Mouse (Mus musculus) B cell, adult 2 months (primary cell): ENCODE data around the gene Hapln2.

Experiments used
- DNase-seq, 2 experiments: peaks; one replicate each; pipeline ENCODE4 v3.0.0; 2022

Gene Hapln2

GRCm38 (mm10) chr3:88027434-88028186 is at the start of gene Hapln2:
TSS of gene Hapln2 (minus strand) at chr3:88027583.
- DNase-seq, result peak; percentile 25 to 31

GRCm38 (mm10) chr3:88074766-88075165 is 47.4 kb upstream of the Hapln2 start:
- no peak for DNase-seq

DNA sequence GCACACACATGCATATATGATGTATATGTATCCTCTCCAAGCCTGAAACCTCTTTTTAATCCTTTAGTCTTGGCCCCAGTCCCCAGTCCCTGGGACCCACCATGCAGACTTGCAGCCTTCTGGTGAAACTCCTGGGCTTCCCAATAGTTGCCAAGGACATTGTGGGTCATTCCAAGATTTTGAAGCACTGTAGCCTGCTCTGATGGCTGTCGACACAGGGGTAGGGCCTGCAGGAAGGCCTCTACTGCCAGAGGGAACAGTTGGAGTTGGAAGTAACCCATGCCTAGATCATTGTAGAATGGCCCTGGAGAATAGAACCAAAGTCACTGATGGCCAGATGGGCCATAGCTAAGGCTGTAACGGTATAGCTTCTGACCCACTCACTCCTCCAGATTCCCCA is 47.0 kb upstream of the Hapln2 start:
- no peak for DNase-seq

DNA sequence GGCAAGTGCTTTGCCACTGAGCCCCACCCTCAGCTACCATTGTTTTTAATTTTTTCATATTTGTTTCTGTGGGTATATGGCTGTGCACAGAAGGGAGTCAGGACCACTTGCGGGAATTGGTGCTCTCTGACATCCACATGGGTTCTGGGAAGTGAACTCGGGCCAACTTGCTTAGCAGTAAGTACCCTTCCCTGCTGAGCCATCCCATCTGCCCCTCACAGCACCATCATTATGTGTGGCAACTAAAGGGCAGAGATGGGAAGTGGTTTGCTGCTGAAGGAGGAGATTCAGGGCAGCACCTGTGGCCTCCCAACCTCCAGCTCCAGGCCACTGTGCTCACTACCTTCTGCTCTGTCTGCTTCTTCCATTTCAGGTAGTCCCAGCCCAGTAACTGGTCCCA is 46.2 kb upstream of the Hapln2 start:
- no peak for DNase-seq

DNA sequence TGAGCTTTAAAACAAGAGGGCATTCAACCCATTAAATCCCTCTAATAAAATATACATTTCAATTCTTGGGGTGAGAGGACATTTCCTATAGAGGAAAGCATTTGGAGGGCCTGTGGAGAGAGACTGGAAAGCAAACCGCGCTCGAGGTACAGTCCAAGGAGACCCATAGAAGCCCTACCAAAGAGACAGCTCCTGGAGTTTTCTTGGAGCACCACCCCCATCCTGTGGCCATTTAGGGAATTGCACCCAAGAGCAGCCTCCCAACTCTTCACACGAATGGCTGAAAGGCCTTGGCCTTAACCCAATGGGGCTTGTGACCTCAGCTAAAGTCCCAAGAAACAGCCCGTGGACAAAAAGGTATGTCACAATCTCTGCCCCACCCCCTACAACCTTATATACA is 44.4 kb upstream of the Hapln2 start:
- peak; percentile 92 to 94 for DNase-seq

GRCm38 (mm10) chr3:88068386-88068785 is 41.0 kb upstream of the Hapln2 start:
- no peak for DNase-seq

- DNase-seq, result peak; percentile 84 to 88
Measured at GRCm38 (mm10) chr3:88057902-88058696, 30.7 kb upstream of the Hapln2 start, which contains the start of gene Naxe. TSS of gene Naxe (minus strand) at chr3:88058495.

- no peak for DNase-seq
Measured at GRCm38 (mm10) chr3:88057030-88057429, 29.6 kb upstream of the Hapln2 start.

DNA sequence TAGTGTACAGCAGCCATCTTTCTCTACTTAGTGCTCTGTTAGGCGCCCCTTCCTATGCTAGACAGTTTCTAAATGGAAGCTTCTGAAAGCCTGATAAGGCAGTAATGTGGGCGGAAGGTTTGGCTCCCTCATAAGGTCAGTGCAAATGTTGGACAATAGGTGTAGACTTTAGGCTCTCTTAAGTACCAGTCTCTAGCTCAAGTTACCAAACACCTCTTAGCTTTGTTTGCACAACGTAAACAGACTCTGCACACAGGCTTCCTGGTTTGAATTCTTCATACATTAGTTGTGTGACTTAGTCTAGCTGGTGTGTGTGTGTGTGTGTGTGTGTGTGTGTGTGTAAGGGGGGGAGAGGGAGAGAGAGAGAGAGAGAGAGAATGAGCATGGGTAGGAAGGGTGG is 22.1 kb upstream of the Hapln2 start:
- no peak for DNase-seq

DNA sequence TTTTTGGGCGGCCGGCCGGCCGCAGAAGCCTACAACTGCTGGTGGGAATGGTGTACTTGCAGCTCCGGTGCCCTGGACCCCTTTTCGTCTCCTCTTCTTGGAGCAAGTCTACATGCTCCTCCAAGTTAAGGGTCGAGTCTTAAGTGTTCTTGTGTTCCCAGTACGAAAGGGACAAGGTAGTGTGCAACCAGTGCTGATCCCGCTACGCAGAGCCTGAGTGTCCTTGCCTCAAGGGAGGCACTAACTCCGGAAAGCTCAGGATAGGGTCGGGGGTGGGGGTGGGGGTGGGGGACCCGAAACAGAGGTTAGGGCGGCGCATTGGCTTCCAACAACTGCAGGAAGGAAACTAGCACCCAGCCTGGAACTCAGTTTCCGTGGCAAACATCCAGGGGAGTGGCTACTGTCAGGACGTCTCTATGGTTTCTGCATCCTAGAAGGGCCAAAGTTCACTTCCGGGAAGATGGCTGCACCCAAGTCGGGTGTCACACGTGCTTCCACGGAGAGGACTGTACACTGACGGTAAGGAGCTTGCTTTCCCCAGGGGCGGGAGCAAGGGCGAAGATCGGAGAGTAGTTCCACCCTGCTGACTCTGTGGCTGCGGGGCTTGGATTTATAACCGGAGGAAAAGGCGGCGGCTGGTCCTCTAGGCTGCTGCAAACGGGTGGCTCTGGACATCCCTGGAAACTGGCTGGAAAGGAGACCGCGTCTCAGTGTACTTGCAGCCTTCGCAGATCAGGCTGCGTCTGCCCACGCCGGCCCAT is 15.5 kb upstream of the Hapln2 start, which contains the start of gene Gpatch4:
Gene Gpatch4, plus strand, starts transcription at position 448 of the 761 bp plus-strand sequence.
- DNase-seq, result peak; percentile 83 to 85

- DNase-seq, result no peak
Measured at GRCm38 (mm10) chr3:88035561-88036293, 8.3 kb upstream of the Hapln2 start.

DNA sequence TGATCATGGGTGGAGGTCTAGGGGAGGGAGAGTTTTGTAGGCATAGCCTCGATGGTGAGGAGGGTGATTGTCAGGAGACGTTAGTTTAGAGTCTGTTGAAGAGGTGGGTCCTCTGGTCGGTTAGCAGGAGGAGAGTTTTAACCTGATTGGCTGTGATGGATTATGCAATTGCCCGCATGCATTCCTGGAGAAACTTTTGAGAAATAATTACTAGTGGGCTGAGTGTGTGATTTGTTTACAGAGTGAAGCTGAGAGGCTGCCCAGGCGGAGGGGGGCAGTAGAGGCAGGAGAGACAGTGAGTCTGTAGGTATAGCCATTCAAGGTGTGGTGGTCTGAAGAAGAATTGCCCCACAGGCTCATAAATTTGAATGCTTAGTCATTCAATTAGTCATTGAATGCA is 6.1 kb upstream of the Hapln2 start:
- no peak for DNase-seq

DNA sequence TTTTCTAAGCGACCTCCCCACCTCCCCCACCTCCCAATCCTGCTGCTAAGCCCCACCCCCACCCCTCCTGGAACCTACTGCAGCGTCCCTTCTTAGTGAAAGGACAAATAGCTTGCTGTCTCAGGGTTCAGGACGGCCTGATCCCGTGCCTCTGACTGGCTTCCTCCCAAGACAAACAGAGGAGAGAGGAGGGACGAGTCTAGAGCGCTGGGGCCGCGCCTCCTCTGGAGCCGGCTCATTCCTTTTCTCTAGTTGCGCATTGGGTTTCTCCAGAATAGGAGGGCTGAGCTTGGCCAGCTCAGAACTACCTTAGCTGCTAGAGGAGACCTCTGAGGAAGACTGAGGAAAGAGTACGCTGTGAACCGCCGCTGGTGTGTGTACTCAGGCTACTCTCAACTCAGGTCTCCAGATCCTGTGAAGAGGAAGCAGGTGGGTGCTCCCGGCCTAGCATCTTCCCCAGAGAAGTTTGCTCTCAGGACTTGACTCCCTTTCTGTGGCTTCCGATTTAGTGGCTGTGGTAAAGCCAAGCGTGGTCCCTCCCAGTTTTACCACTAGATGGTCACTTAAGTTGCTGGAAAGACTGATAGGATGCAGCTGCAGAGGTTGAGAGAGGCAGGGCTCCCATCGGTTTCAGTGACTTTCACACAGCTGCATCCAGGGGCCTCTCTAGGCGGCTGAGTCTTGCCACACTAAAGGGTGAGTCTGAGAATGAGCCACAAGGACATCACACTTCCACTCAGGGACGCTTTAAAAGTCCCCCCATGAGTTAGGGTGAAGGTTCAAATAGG is 3.4 kb upstream of the Hapln2 start:
- no peak for DNase-seq

- no peak for DNase-seq
Measured at GRCm38 (mm10) chr3:88026823-88027222, 560 bp downstream of the Hapln2 start.

- DNase-seq, result no peak
Measured at GRCm38 (mm10) chr3:88023192-88024074, 4.0 kb downstream of the Hapln2 start.

DNA sequence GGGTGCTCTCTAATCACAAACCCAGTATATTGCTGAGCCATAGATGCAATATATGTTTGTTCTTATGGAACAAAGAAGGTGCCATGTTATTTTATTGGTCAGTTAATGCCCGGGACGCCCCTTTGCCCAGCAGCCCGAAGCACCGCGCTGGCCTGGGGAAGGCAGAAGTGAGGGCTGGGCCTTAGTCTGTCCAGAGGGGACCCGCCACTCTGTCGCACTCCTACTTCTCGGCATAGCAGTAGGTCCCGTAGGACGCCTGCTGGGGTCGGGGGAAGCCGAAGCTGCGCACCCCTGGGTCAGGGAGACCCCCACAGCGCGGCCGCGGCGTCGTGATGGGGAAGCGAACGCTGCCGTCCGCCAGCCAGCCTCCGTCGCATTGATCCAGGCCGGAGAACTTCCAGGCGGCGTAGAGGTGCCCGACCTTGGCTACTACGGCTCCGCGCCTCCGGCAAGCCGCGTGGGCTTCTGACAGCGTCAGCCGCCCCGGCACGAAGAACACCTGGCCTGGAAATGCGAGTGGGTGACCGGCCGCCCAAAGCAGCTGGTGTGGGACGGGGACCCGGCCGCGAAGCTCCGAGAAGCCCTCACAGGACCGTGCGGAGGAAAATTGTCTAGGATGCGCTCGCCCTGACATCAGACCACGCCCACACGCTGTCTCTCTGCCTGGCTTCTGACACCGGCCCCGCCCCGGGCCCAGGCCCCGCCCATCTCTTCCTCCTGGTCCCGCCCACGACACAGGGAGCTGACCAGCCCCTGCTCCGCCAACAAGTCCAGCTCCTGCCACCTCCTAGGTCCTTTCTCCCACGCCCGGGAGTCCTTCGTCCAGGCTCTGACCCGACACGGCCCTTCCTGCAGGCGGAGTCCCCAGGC is 4.8 kb downstream of the Hapln2 start:
- peak; percentile 82 to 83 for DNase-seq

DNA sequence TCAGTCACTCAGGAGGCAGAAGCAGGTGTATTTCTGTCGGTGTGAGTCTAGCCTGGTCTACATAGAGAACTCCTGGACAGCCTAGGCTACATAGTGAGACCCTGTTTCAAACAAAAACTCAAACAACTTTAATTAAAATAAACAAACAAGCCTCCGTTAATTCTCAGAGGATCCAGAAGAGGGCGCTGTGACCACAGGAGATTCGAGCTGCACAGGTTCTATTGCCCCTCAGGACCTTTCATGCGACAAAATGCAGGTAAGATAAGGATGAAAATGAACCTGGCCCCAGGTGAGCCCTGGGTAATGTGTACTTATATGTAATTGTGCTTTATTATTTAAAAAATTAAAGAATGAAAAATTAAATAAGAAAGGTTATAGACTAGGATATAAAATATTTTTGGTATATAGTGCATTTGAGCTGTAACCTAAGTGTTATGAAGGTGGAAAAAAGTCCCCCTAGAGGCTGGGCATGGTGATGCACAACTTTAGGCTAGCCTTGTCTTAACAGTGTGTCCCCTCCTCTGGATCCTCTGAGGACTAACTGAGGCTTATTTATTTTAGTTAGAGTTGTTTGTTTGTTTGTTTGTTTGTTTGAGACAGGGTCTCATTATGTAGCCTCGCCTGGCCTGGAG is 16.6 kb downstream of the Hapln2 start:
- DNase-seq, result peak; percentile 71

- DNase-seq, result peak; percentile 53 to 63
Measured at GRCm38 (mm10) chr3:88005822-88006786, 21.3 kb downstream of the Hapln2 start.
